Mouse (Mus musculus): ENCODE measurements around the gene Pde4dip.

Gene Pde4dip

DNA sequence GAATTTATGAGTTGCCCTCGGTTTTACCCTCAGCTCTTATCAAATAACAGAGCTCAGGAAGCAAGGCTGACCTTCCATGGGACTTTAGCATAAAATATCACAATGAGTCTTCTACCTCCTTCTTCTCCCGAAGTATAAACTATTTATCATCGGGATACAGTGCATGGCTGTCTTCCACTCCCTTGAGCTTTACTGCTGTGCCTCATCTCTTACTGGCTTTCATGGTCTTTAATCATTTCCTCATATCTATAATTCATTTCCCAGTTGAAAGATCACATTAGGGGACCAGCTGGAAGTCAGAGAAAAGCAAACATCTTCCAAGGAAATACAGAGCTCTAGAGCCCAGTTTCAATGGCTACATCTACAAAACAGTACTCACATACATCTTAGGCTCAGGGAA lies 239.5 kb downstream of the Pde4dip start:
- no peak for DNase-seq (ENCODE audit: low spot score in 2 of 2)

DNA sequence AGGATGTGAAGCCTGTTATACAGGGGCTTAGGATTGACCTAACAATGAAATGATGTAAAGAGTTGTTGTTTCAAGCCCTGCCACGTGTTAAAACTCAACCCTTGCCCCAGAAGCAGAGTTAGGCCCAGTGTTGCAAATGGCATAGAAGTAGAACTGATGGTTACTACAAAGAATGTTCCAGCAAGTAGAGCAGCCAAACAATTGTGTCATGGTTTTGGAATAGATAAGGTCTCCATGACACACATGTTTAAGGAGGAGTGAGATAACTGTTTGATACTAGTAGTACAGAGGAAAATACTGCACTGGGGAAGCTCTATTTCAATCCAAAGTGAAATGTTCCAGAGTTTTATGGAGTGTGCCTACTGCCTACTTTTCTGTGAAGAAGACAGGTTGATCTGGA lies 240.0 kb downstream of the Pde4dip start:
- no peak for DNase-seq (ENCODE audit: low spot score in 2 of 2)

DNA sequence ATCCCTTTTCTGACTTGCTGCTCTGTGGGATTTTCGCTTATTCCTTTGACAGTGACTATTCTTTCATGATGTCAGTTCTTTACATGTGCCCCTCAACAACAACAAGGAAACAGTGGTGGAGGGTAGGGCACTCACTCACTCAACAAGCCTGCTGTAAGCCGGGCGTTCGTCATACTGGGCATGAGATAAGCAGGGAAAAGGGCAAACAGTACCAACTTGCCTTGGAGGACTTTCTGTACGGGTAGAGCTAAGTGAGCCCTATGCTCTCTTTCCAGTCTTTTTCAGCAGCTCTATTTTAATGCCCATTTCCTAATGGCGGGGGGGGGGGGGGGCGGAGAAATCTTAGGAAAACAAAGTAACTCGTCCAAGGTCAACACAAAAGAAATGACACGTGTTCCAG lies 246.5 kb downstream of the Pde4dip start:
- DNase-seq (ENCODE audit: low spot score in 2 of 2) = no peak

DNA sequence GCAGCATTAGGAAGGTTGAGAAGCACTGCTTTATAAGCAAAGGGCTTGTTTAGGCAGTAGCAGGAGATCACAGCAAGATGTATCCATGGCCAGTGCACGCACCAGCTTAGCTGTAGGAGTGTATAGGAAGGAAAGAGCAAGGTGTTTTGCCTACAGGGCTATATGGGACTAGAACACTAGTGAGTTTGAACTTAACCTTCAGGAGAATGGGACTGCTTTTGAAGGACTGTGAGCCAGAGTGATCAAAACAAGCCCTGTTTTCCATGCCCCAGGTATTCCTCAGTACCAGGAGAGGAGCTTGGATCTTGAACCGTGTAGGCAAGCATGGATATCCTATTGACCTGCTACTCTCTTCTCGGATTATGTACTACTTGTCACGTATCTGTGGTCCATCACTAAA lies 247.1 kb downstream of the Pde4dip start:
- no peak for DNase-seq (ENCODE audit: low spot score in 2 of 2)
